Mouse (Mus musculus) kidney, adult 2 months (tissue): ENCODE measurements around the gene Comtd1.

Experiments
- CTCF ChIP-seq: fragments of 200-500 bp; conservative IDR thresholded peaks from 2 replicates; pipeline ENCODE4 v1.5.1; 2011; ENCODE audit warnings: low read depth, mild to moderate bottlenecking, control low read depth, low read length, moderate library complexity, mixed read lengths; ENCODE audit not compliant: insufficient read depth, insufficient read length
- POLR2A ChIP-seq: fragments of 200-500 bp; IDR thresholded peaks from one replicate; pipeline ENCODE4 v1.6.1; 2011; ENCODE audit warnings: low read depth, low read length, control low read depth

- no peak for TF ChIP-seq CTCF
- TF ChIP-seq POLR2A, result no peak
These were observed 41.7 kb upstream of the Comtd1 start for GRCm38 (mm10) chr14:21890430-21890829.
